Mouse (Mus musculus): ENCODE data around the gene 2210016F16Rik. TPM values are rescaled to one million over a fixed set of nuclear protein-coding genes. Genes with fewer than 3 reads are reported as not detected.

Gene 2210016F16Rik
- polyA plus RNA-seq, 1 experiment from 2014 or later = 20.6 TPM

MicroRNA genes within 50 kb of the gene (microRNA counts, 519-probe panel; counts per million panel counts)
- 3,807 counts per million, percentile 85 among the panel's probes with 10 or more counts for microRNA mmu-miR-7a

Small RNA genes within 50 kb of the gene (microRNA-seq; reads per million reads assigned to microRNA genes)
- gene Mir7-1 = 741 reads per million, percentile 78 among the genes with 10 or more reads in this experiment

Other genes starting within 250 kb of the 2210016F16Rik start
- 60.4 and 60.8 TPM in 2 replicates for gene Idnk, start 227.6 kb downstream of the 2210016F16Rik start, polyA plus RNA-seq (2015; fragmentation: Nextera tagmentation; extraction: Ambion mirVana)
- 139 and 146 TPM in 2 replicates for gene Ubqln1, start 169.6 kb downstream of the 2210016F16Rik start, polyA plus RNA-seq (2015; fragmentation: Nextera tagmentation; extraction: Ambion mirVana)
- gene Gkap1, start 109.5 kb downstream of the 2210016F16Rik start, polyA plus RNA-seq (2015; fragmentation: Nextera tagmentation; extraction: Ambion mirVana) = 30.7 and 32.6 TPM in 2 replicates
- 1.8 and 1.9 TPM in 2 replicates for gene Kif27, start 26.1 kb downstream of the 2210016F16Rik start, polyA plus RNA-seq (2015; fragmentation: Nextera tagmentation; extraction: Ambion mirVana)
- gene Rmi1, start 17.0 kb upstream of the 2210016F16Rik start, polyA plus RNA-seq (2015; fragmentation: Nextera tagmentation; extraction: Ambion mirVana) = 20.8 and 22.2 TPM in 2 replicates
- gene Hnrnpk, start 18.1 kb upstream of the 2210016F16Rik start, polyA plus RNA-seq (2015; fragmentation: Nextera tagmentation; extraction: Ambion mirVana) = 1,347 and 1,359 TPM in 2 replicates
- 0.04 and 0.05 TPM in 2 replicates for gene Slc28a3, start 225.7 kb upstream of the 2210016F16Rik start, polyA plus RNA-seq (2015; fragmentation: Nextera tagmentation; extraction: Ambion mirVana)